Mouse (Mus musculus): ENCODE results near the gene Sema4b. TPM values are rescaled to one million over a fixed set of nuclear protein-coding genes. Genes with fewer than 3 reads are reported as not detected.

Gene Sema4b
- total and polyA plus RNA-seq, 3 experiments, result 10.9 to 17.3 TPM; not detected in 1

- no peak for TF ChIP-seq CHD2 (IDR thresholded peaks at IDR 0.05; ENCODE audit: low read length)
Observed at GRCm38 (mm10) chr7:80252886-80253285, 66.2 kb downstream of the Sema4b start (continued).

- peak; percentile 42 for DNase-seq (ENCODE audit: low read depth, low spot score)
- Histone ChIP-seq H3K4me3 (ENCODE audit: control insufficient read depth in 1 of 2, insufficient read depth in 1 of 2, low read depth in 2 of 2, low read length in 2 of 2) (no peak overlapping the region), H3K4me1 (ENCODE audit: control insufficient read depth in 1 of 2, insufficient read depth in 2 of 2, low read length in 2 of 2) (peaks cover 17 to 32% of the 10 kb centered on the region in 2 experiments), H3K9me3 (replicated peaks; ENCODE audit: insufficient read depth, low read length) (no peaks in the 10 kb centered on the region), H3K27me3 (ENCODE audit: control insufficient read depth in 1 of 2, insufficient read depth in 2 of 2, low read length in 2 of 2) (no peaks in the 10 kb centered on the region), H3K79me2 (ENCODE audit: control insufficient read depth, insufficient read depth, low read length, poor library complexity) (no peaks in the 10 kb centered on the region), H3K36me3 (ENCODE audit: control insufficient read depth in 1 of 2, insufficient read depth in 2 of 2, low read length in 2 of 2) (peaks cover 0 to 25% of the 10 kb centered on the region in 2 experiments; a peak in 2 of 4 replicates), H3K9ac (ENCODE audit: control insufficient read depth, low read depth, low read length, poor library complexity, severe bottlenecking) (no peak overlapping the region), H3K27ac (ENCODE audit: control insufficient read depth, low read depth, low read length) (no peak overlapping the region)
- TF ChIP-seq BHLHE40 (IDR thresholded peaks at IDR 0.05; ENCODE audit: borderline replicate concordance, low read depth, low read length), result 0 out of 2 replicates have a peak, but pooled peaks have one; percentile 10
- no peak for TF ChIP-seq JUND (IDR thresholded peaks at IDR 0.05; ENCODE audit: low read depth, low read length)
- TF ChIP-seq CHD2 (IDR thresholded peaks at IDR 0.05; ENCODE audit: low read length), result no peak
- TF ChIP-seq MAFK (IDR thresholded peaks at IDR 0.05; ENCODE audit: borderline replicate concordance, low read depth, low read length), result no peak
- no peak for TF ChIP-seq MAZ (IDR thresholded peaks at IDR 0.05; ENCODE audit: low read depth, low read length)
- no peak; the same call in 1 of the 2 replicates for TF ChIP-seq MAX (IDR thresholded peaks at IDR 0.05; ENCODE audit: low read length)
- TF ChIP-seq CHD1 (IDR thresholded peaks at IDR 0.05; ENCODE audit: low read depth, low read length), result no peak
- peak; percentile 64 for TF ChIP-seq ZC3H11A (IDR thresholded peaks at IDR 0.05; ENCODE audit: low read depth, low read length)
- peak; percentile 55 for TF ChIP-seq ZNF384 (IDR thresholded peaks at IDR 0.05; ENCODE audit: low read depth, low read length)
- no peak for TF ChIP-seq GABPA (IDR thresholded peaks at IDR 0.05; ENCODE audit: low read depth, low read length)
- no peak for TF ChIP-seq HCFC1 (IDR thresholded peaks at IDR 0.05; ENCODE audit: low read depth, low read length)
- TF ChIP-seq RAD21 (IDR thresholded peaks at IDR 0.05; ENCODE audit: low read depth, low read length), result peak; percentile 41
- peak; percentile 70 for TF ChIP-seq SMC3 (IDR thresholded peaks at IDR 0.05; ENCODE audit: low read depth, low read length)
- no peak for TF ChIP-seq POLR2AphosphoS5 (IDR thresholded peaks at IDR 0.05; ENCODE audit: borderline replicate concordance, low read depth, low read length)
- TF ChIP-seq MEF2A (IDR thresholded peaks at IDR 0.05; ENCODE audit: extremely low read depth, insufficient replicate concordance, low read depth, low read length, poor library complexity, severe bottlenecking), result no peak
- TF ChIP-seq MYC (IDR thresholded peaks at IDR 0.05; ENCODE audit: low read depth, low read length), result peak; percentile 76
- peak in 2 of 3 experiments; percentile 28 to 58; a peak in 5 of 6 replicates for TF ChIP-seq CTCF (IDR thresholded peaks at IDR 0.05 in 2 of 3, conservative IDR thresholded peaks at IDR 0.05 in 1 of 3; ENCODE audit: control insufficient read depth in 1 of 3, insufficient read depth in 1 of 3, low read depth in 2 of 3, low read length in 3 of 3, poor library complexity in 1 of 3, severe bottlenecking in 1 of 3)
Observed at GRCm38 (mm10) chr7:80255981-80256380, 69.3 kb downstream of the Sema4b start.

- DNase-seq (ENCODE audit: low read depth, low spot score), result peak; percentile 35
- Histone ChIP-seq H3K36me3 (ENCODE audit: control insufficient read depth in 1 of 2, insufficient read depth in 2 of 2, low read length in 2 of 2) (peaks cover 0 to 17% of the 10 kb centered on the region in 2 experiments; a peak in 2 of 4 replicates), H3K4me1 (ENCODE audit: control insufficient read depth in 1 of 2, insufficient read depth in 2 of 2, low read length in 2 of 2) (peaks cover 10 to 24% of the 10 kb centered on the region in 2 experiments), H3K4me3 (ENCODE audit: control insufficient read depth in 1 of 2, insufficient read depth in 1 of 2, low read depth in 2 of 2, low read length in 2 of 2) (no peak overlapping the region), H3K79me2 (ENCODE audit: control insufficient read depth, insufficient read depth, low read length, poor library complexity) (peaks cover 14% of the 10 kb centered on the region), H3K9me3 (replicated peaks; ENCODE audit: insufficient read depth, low read length) (no peaks in the 10 kb centered on the region), H3K9ac (ENCODE audit: control insufficient read depth, low read depth, low read length, poor library complexity, severe bottlenecking) (no peak overlapping the region), H3K27ac (ENCODE audit: control insufficient read depth, low read depth, low read length) (no peak overlapping the region), H3K27me3 (ENCODE audit: control insufficient read depth in 1 of 2, insufficient read depth in 2 of 2, low read length in 2 of 2) (no peaks in the 10 kb centered on the region)
- no peak for TF ChIP-seq TCF12 (IDR thresholded peaks at IDR 0.05; ENCODE audit: low read depth, low read length)
- no peak for TF ChIP-seq CHD1 (IDR thresholded peaks at IDR 0.05; ENCODE audit: low read depth, low read length)
- no peak for TF ChIP-seq RAD21 (IDR thresholded peaks at IDR 0.05; ENCODE audit: low read depth, low read length)
- peak; percentile 56; the same call in 1 of the 2 replicates for TF ChIP-seq MXI1 (IDR thresholded peaks at IDR 0.05; ENCODE audit: low read depth, low read length)
- peak; percentile 69 for TF ChIP-seq MAX (IDR thresholded peaks at IDR 0.05; ENCODE audit: low read length)
- TF ChIP-seq ZNF384 (IDR thresholded peaks at IDR 0.05; ENCODE audit: low read depth, low read length), result peak; percentile 51
Observed at GRCm38 (mm10) chr7:80257706-80258105, 71.1 kb downstream of the Sema4b start.

Measured in MEL (cell line).